Mouse (Mus musculus): ENCODE measurements at regions not wholly inside any gene's neighbourhood (a gene's known extent, or its start where the extent isn't known, plus 50 kb on each side); places are given as distances from the start of the nearest gene placed in this dataset.
A peak's percentile ranks its signal among the peaks of the same experiment; 100 is the strongest.

GRCm38 (mm10) chr3:52634353-52634752, 366.2 kb downstream of the Foxo1 start:
- DNase-seq (ENCODE audit: low read depth), result peak; percentile 77
- no peak for TF ChIP-seq CTCF (IDR thresholded peaks at IDR 0.05; ENCODE audit: borderline replicate concordance, extremely low read depth, insufficient read depth, insufficient read length)
- TF ChIP-seq POLR2A (IDR thresholded peaks at IDR 0.05; ENCODE audit: borderline replicate concordance, extremely low read depth, insufficient read depth, insufficient read length, poor library complexity, severe bottlenecking), result no peak

GRCm38 (mm10) chr3:52633491-52634100, 365.5 kb downstream of the Foxo1 start:
- TF ChIP-seq POLR2A (IDR thresholded peaks at IDR 0.05; ENCODE audit: borderline replicate concordance, extremely low read depth, insufficient read depth, insufficient read length, poor library complexity, severe bottlenecking) (no peak), CTCF (IDR thresholded peaks at IDR 0.05; ENCODE audit: borderline replicate concordance, extremely low read depth, insufficient read depth, insufficient read length) (no peak)
- no peak for DNase-seq (ENCODE audit: low read depth)

- TF ChIP-seq CTCF (IDR thresholded peaks at IDR 0.05; ENCODE audit: borderline replicate concordance, extremely low read depth, insufficient read depth, insufficient read length), result no peak
- TF ChIP-seq POLR2A (IDR thresholded peaks at IDR 0.05; ENCODE audit: borderline replicate concordance, extremely low read depth, insufficient read depth, insufficient read length, poor library complexity, severe bottlenecking), result no peak
- no peak for DNase-seq (ENCODE audit: low read depth)
Observed at GRCm38 (mm10) chr3:52632635-52633034, 364.5 kb downstream of the Foxo1 start.

DNA sequence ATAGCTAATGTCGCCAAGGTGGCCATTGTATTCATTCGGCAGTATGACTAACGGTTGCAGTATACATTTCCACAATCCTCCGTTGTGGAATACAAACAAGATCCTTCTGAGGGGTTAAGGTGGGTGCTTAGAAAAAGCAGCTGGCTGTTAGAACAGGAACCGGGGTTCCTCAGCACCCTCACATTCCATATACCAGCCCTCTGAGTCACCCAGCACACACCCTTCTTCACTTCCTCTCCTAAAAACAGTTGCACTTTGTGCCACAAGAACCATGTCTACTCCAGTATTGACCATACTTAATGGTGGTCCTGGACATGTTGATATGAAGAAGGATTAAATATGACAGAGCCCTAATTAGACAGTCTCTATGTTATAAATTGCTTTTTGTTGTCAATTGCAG, 362.1 kb downstream of the Foxo1 start:
- TF ChIP-seq CTCF (IDR thresholded peaks at IDR 0.05; ENCODE audit: borderline replicate concordance, extremely low read depth, insufficient read depth, insufficient read length), result no peak
- DNase-seq (ENCODE audit: low read depth), result no peak

DNA sequence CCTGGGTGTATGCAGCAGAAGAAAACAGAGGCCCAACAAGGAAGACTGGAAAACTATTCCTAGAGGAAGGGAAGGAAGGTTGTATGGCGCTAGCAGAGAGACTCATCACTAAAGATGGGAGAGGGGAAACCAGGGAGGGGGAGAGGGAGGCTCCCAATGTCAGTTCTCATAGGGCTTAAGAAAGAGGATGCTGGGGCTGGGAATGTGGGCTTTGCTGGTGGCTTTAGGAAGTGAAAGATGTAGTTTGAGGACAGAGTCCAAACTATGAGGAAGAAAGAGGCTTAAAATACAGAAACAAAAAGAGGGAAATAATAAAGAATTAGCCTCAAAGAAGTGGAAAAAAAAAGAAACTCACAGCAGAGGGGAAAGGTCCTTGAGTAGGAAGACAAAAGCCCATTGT, 357.0 kb downstream of the Foxo1 start:
- no peak for DNase-seq (ENCODE audit: low read depth)
- TF ChIP-seq POLR2A (IDR thresholded peaks at IDR 0.05; ENCODE audit: borderline replicate concordance, extremely low read depth, insufficient read depth, insufficient read length, poor library complexity, severe bottlenecking) (no peak), CTCF (IDR thresholded peaks at IDR 0.05; ENCODE audit: borderline replicate concordance, extremely low read depth, insufficient read depth, insufficient read length) (no peak)

DNA sequence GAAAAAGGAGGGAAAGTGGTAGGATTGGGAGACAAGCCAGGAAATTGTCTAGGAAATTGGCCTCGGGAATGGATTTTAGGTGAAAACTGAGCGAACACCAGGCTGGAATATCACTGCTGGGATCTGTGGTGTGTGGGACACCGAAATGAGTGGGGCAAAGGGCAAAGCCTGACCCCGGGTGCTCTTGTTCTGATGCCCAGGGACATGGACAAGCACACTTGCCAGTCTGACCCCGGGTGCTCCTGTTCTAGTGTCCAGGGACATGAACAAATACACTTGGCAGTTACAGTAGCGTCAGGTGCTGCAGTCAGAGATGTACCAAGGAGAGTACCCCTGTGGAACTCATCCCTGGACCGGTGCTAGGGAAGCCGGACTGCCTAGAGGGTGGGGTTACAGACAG, 354.4 kb downstream of the Foxo1 start:
- TF ChIP-seq CTCF (IDR thresholded peaks at IDR 0.05; ENCODE audit: borderline replicate concordance, extremely low read depth, insufficient read depth, insufficient read length) (no peak), POLR2A (IDR thresholded peaks at IDR 0.05; ENCODE audit: borderline replicate concordance, extremely low read depth, insufficient read depth, insufficient read length, poor library complexity, severe bottlenecking) (no peak)
- no peak for DNase-seq (ENCODE audit: low read depth)

GRCm38 (mm10) chr3:52621936-52622335, 353.8 kb downstream of the Foxo1 start:
- TF ChIP-seq POLR2A (IDR thresholded peaks at IDR 0.05; ENCODE audit: borderline replicate concordance, extremely low read depth, insufficient read depth, insufficient read length, poor library complexity, severe bottlenecking) (no peak), CTCF (IDR thresholded peaks at IDR 0.05; ENCODE audit: borderline replicate concordance, extremely low read depth, insufficient read depth, insufficient read length) (no peak)
- DNase-seq (ENCODE audit: low read depth), result no peak

GRCm38 (mm10) chr3:52618925-52619224, 350.7 kb downstream of the Foxo1 start:
- no peak for DNase-seq (ENCODE audit: low read depth)
- no peak for TF ChIP-seq POLR2A (IDR thresholded peaks at IDR 0.05; ENCODE audit: borderline replicate concordance, extremely low read depth, insufficient read depth, insufficient read length, poor library complexity, severe bottlenecking)
- no peak for TF ChIP-seq CTCF (IDR thresholded peaks at IDR 0.05; ENCODE audit: borderline replicate concordance, extremely low read depth, insufficient read depth, insufficient read length)

DNA sequence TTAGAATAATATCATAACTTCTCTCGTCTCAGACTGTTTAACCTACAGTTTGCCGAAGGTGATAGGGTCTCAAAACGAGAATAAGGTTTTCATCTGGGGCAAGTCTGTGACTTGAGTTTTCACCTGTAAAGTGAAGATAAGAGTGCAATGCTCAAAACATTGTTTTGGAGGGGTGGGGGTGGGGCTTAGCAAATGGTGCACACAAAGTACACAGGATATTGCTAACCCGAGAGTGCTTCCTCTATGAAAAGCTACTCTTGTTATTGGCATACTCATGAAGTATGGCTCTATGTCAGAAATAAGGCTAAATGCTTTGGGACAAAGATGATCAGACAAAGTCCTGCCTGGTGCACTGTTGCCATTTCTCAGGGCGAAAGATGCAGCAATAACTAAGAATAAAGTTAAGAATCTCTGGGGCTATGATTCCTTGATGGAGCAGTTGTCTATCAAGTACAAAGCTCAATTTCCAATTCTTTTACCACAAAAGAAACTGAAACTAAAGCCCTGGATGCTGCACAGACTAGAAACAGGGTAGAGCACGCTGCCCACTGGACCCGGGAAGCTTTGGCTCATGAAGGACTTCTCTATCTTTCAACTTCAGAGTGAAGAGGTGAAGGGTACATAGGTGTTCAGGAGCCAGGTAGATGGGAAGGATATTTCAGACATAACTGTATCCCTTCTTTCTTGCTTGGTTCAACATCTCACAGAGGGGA, 350.2 kb downstream of the Foxo1 start:
- TF ChIP-seq POLR2A (IDR thresholded peaks at IDR 0.05; ENCODE audit: borderline replicate concordance, extremely low read depth, insufficient read depth, insufficient read length, poor library complexity, severe bottlenecking), result no peak
- TF ChIP-seq CTCF (IDR thresholded peaks at IDR 0.05; ENCODE audit: borderline replicate concordance, extremely low read depth, insufficient read depth, insufficient read length), result no peak
- DNase-seq (ENCODE audit: low read depth), result no peak

- TF ChIP-seq POLR2A (IDR thresholded peaks at IDR 0.05; ENCODE audit: borderline replicate concordance, extremely low read depth, insufficient read depth, insufficient read length, poor library complexity, severe bottlenecking) (no peak), CTCF (IDR thresholded peaks at IDR 0.05; ENCODE audit: borderline replicate concordance, extremely low read depth, insufficient read depth, insufficient read length) (no peak)
- DNase-seq (ENCODE audit: low read depth), result no peak
Observed at GRCm38 (mm10) chr3:52617413-52618149, 349.4 kb downstream of the Foxo1 start.

DNA sequence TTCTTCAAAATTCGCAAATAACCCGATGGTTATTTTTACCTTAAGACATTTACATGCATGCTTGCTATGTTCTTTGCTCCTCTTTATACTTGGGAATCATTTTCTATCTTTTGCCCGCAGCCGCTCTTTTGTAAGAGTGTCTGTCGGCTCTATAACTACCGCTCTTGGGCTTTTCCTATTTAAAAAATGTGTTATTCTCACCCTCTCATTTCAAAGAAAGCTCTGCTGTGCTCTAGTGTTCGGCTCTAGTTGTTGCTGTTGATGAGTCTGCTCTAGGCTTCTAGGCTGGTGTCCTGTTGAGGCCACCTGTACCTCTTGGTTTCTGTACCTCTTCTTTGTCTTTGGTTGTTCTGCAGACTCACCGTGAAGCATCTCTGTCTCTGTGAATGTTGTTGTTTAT, 343.7 kb downstream of the Foxo1 start:
- TF ChIP-seq POLR2A (IDR thresholded peaks at IDR 0.05; ENCODE audit: borderline replicate concordance, extremely low read depth, insufficient read depth, insufficient read length, poor library complexity, severe bottlenecking), result no peak
- no peak for TF ChIP-seq CTCF (IDR thresholded peaks at IDR 0.05; ENCODE audit: borderline replicate concordance, extremely low read depth, insufficient read depth, insufficient read length)
- no peak for DNase-seq (ENCODE audit: low read depth)

GRCm38 (mm10) chr3:52610466-52610865, 342.3 kb downstream of the Foxo1 start:
- DNase-seq (ENCODE audit: low read depth), result no peak
- no peak for TF ChIP-seq POLR2A (IDR thresholded peaks at IDR 0.05; ENCODE audit: borderline replicate concordance, extremely low read depth, insufficient read depth, insufficient read length, poor library complexity, severe bottlenecking)
- TF ChIP-seq CTCF (IDR thresholded peaks at IDR 0.05; ENCODE audit: borderline replicate concordance, extremely low read depth, insufficient read depth, insufficient read length), result no peak
